9 mouse cellular contexts compared by ENCODE assay signal in the genomic region with DNA sequence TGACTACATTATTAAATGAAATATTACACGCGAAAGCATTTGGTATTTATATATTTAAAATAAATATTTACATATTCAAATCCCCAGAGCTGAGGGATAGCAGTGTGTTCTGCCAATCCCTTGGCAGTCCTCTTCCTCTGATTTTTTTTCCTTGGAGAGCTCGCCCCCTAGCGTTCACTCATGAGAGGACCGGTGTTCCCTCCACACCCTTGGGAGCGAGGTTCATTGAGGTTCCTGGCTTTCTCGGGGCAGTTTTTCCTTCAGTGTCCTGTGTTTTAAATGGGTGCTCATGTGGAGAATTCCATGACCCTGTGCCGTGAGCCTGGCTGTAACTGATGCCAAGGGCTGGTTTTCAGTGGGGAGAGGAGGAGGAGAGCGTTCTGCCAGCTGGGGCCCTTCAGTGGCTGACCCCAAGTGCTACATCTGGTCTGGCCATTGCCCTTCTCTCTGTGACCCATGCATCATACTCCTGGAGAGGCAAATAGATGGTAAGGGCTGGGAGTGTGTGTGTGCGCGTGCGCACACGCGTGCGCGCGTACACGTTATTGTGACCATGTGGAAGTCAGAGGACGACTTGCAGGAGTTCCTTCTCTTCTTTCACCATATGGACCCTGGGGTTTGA. TPM values are rescaled to one million over a fixed set of nuclear protein-coding genes. Genes with fewer than 3 reads are reported as not detected.
A peak's percentile ranks its signal among the peaks of the same experiment; 100 is the strongest.
DNase-seq lines count a peak whose midpoint lies in the region; ATAC-seq and TF ChIP-seq lines count a peak whose summit lies in the region.
"Had no signal": no experiment of that assay in that cellular context is flagged by ENCODE, and none has a peak within 500 bp of the region (broad histone marks: within the 10 kb centered on the region; RNA-seq: fewer than 3 reads in every experiment).

No protein-coding gene starts in this region.

- no peak overlapping the region for H3K4me3 ChIP-seq in intestine, embryonic 16.5 days (ENCODE audit: low read length)
- no peak overlapping the region for H3K4me3 ChIP-seq in midbrain, embryonic 15.5 days
- H3K4me3 ChIP-seq in spleen, adult 2 months (ENCODE audit: extremely low read depth, insufficient read depth, insufficient read length): no peak overlapping the region

- H3K27ac ChIP-seq in intestine, embryonic 16.5 days (ENCODE audit: low read length): no peak overlapping the region
- H3K27ac ChIP-seq in midbrain, embryonic 15.5 days: no peak overlapping the region
- no peak overlapping the region for H3K27ac ChIP-seq in spleen, adult 2 months (ENCODE audit: insufficient read depth, low read length)
- H3K27ac ChIP-seq: macrophage had no signal

- no peak for ATAC-seq in CD4-positive, CD25-positive, alpha-beta regulatory T cell, adult 4 months
- peak; percentile 73 for ATAC-seq in intestine, embryonic 16.5 days
- 0 out of 2 replicates have a peak, but pooled peaks have one; percentile 56 for ATAC-seq in midbrain, embryonic 15.5 days (replicated peaks)

- peaks cover 3% of the 10 kb centered on the region; the same call in 1 of the 2 replicates for H3K36me3 ChIP-seq in intestine, embryonic 16.5 days (ENCODE audit: control insufficient read depth, insufficient read depth, low read length)
- no peaks in the 10 kb centered on the region for H3K36me3 ChIP-seq in midbrain, embryonic 15.5 days (replicated peaks)
- H3K36me3 ChIP-seq in spleen, adult 2 months (ENCODE audit: control insufficient read depth, insufficient read depth, low read length): no peaks in the 10 kb centered on the region

- no peaks in the 10 kb centered on the region for H3K27me3 ChIP-seq in intestine, embryonic 16.5 days (replicated peaks; ENCODE audit: control insufficient read depth, insufficient read depth, low read length)
- peaks cover 9% of the 10 kb centered on the region for H3K27me3 ChIP-seq in midbrain, embryonic 15.5 days (replicated peaks)
- no peaks in the 10 kb centered on the region for H3K27me3 ChIP-seq in spleen, adult 2 months (ENCODE audit: control insufficient read depth, insufficient read depth, low read length)

- TF ChIP-seq CTCF in spleen, adult 2 months (IDR thresholded peaks at IDR 0.05; ENCODE audit: extremely low read depth, insufficient read depth, insufficient read length, insufficient replicate concordance): peak; percentile 75; the same call in 1 of the 2 replicates

- 0 out of 2 replicates have a peak overlapping the region, but pooled peaks have one; percentile 30 for H3K9ac ChIP-seq in intestine, embryonic 16.5 days (ENCODE audit: low read depth, low read length)
- no peak overlapping the region for H3K9ac ChIP-seq in midbrain, embryonic 15.5 days

- WGBS in intestine, embryonic 16.5 days: 48% methylated on average over 19 of the region's 19 CpGs
- 47% methylated on average over 19 of the region's 19 CpGs for WGBS in midbrain, embryonic 15.5 days
- 54% methylated on average over 19 of the region's 19 CpGs for WGBS in spleen, adult 2 months

- DNase-seq in CD4-positive, CD25-positive, alpha-beta regulatory T cell, adult 2 months (ENCODE audit: low read depth, low spot score): peak; percentile 57
- peak; percentile 92 to 94 for DNase-seq in cerebellum, postnatal 10 days
- peak; percentile 63 to 75 for DNase-seq in frontal cortex, postnatal 25 days (ENCODE audit: low spot score in 2 of 2)
- peak; percentile 68 to 78 for DNase-seq in left cerebral cortex, postnatal 25 days (ENCODE audit: low spot score in 2 of 2)
- peak in 1 of 2 experiments; percentile 40 for DNase-seq in spleen, adult 2 months (ENCODE audit: low read depth in 1 of 2, low spot score in 2 of 2)

- intact Hi-C loops in left cerebral cortex, postnatal 25 days (cut with DNase I): loop anchor here (2.0 to 5.0 kb wide), 4 partner anchors 35 to 514 kb away; a partner anchor contains a TSS

- H3K4me2 ChIP-seq in intestine, embryonic 16.5 days (ENCODE audit: low read depth, low read length): no peak overlapping the region
- H3K4me2 ChIP-seq in midbrain, embryonic 15.5 days: no peak overlapping the region

- H3K4me1 ChIP-seq in intestine, embryonic 16.5 days (ENCODE audit: control insufficient read depth, insufficient read depth, low read length): peaks cover 18% of the 10 kb centered on the region
- H3K4me1 ChIP-seq in midbrain, embryonic 15.5 days: no peaks in the 10 kb centered on the region
- H3K4me1 ChIP-seq in spleen, adult 2 months (ENCODE audit: control insufficient read depth, insufficient read depth, insufficient read length): no peaks in the 10 kb centered on the region

- no peak for TF ChIP-seq POLR2A in spleen, adult 2 months (IDR thresholded peaks at IDR 0.05; ENCODE audit: low read depth, low read length)

- no peaks in the 10 kb centered on the region for H3K9me3 ChIP-seq in intestine, embryonic 16.5 days (ENCODE audit: control insufficient read depth, low read length)
- no peaks in the 10 kb centered on the region for H3K9me3 ChIP-seq in midbrain, embryonic 15.5 days

RNA-seq across cellular contexts. Expression of a gene that starts 7.5 kb away (rescaled TPM):
- under 1 TPM in 1 of 2 experiments, not detected in 1; 0.27 TPM for polyA plus RNA-seq in CD4-positive, CD25-positive, alpha-beta regulatory T cell, adult 4 months (2017; shearing (Covaris generic))
- 9.7 and 13.3 TPM in 2 replicates for polyA plus RNA-seq in intestine, embryonic 16.5 days (2015; fragmentation: Nextera tagmentation; extraction: Ambion mirVana)
- not detected for total RNA-seq in left cerebral cortex, postnatal 25 days (2021)
- polyA plus RNA-seq in midbrain, embryonic 15.5 days (2015; fragmentation: Nextera tagmentation; extraction: Ambion mirVana): 1.0 and 1.1 TPM in 2 replicates
- polyA plus RNA-seq in spleen, adult 2 months (2012; rRNA removed): 4.8 and 6.6 TPM in 2 replicates

RNA-seq across cellular contexts. Expression of a gene that starts 29.2 kb away (rescaled TPM):
- polyA plus RNA-seq in CD4-positive, CD25-positive, alpha-beta regulatory T cell, adult 4 months (2017; shearing (Covaris generic)): not detected
- 0.24 and 0.34 TPM in 2 replicates for polyA plus RNA-seq in intestine, embryonic 16.5 days (2015; fragmentation: Nextera tagmentation; extraction: Ambion mirVana)
- total RNA-seq in left cerebral cortex, postnatal 25 days (2021): under 1 TPM; 0.41 to 0.62 TPM
- polyA plus RNA-seq in midbrain, embryonic 15.5 days (2015; fragmentation: Nextera tagmentation; extraction: Ambion mirVana): 57.0 and 65.1 TPM in 2 replicates
- polyA plus RNA-seq in spleen, adult 2 months (2012; rRNA removed): 0.05 TPM in 1 of 2 replicates, not detected in the other
- polyA plus RNA-seq: macrophage had no signal

RNA-seq across cellular contexts. Expression of a gene that starts 34.2 kb away (rescaled TPM):
- under 1 TPM; 0.13 to 0.16 TPM for polyA plus RNA-seq in CD4-positive, CD25-positive, alpha-beta regulatory T cell, adult 4 months (2017; shearing (Covaris generic))
- 0.15 and 0.16 TPM in 2 replicates for polyA plus RNA-seq in intestine, embryonic 16.5 days (2015; fragmentation: Nextera tagmentation; extraction: Ambion mirVana)
- total RNA-seq in left cerebral cortex, postnatal 25 days (2021): not detected
- 0.39 and 0.43 TPM in 2 replicates for polyA plus RNA-seq in midbrain, embryonic 15.5 days (2015; fragmentation: Nextera tagmentation; extraction: Ambion mirVana)
- polyA plus RNA-seq in spleen, adult 2 months (2012; rRNA removed): 0.04 TPM in 1 of 2 replicates, not detected in the other

RNA-seq across cellular contexts. Expression of a gene that starts 57.1 kb away (rescaled TPM):
- 10 to 100 TPM in 1 of 2 experiments, 1 to 10 TPM in 1; 4.3 to 10.2 TPM for polyA plus RNA-seq in CD4-positive, CD25-positive, alpha-beta regulatory T cell, adult 4 months (2017; shearing (Covaris generic))
- 638 and 702 TPM in 2 replicates for polyA plus RNA-seq in intestine, embryonic 16.5 days (2015; fragmentation: Nextera tagmentation; extraction: Ambion mirVana)
- 1 to 10 TPM; 5.7 to 6.4 TPM for total RNA-seq in left cerebral cortex, postnatal 25 days (2021)
- polyA plus RNA-seq in midbrain, embryonic 15.5 days (2015; fragmentation: Nextera tagmentation; extraction: Ambion mirVana): 22.5 and 23.3 TPM in 2 replicates
- 4.1 and 5.5 TPM in 2 replicates for polyA plus RNA-seq in spleen, adult 2 months (2012; rRNA removed)

Comparison
In these comparisons a context has a peak if more than half of its experiments do, and no peak if none do; other contexts are left out.
1. RNA of a gene that starts 29.2 kb away (polyA plus RNA-seq): 57.0 to 65.1 TPM in midbrain, embryonic 15.5 days; 0.24 to 0.34 TPM in intestine, embryonic 16.5 days, 0.05 TPM in spleen, adult 2 months and not detected in CD4-positive, CD25-positive, alpha-beta regulatory T cell, adult 4 months; every median in the first group is over 10 times any median in the second.